Mouse (Mus musculus) forebrain, postnatal 0 days (tissue): ENCODE results near the gene Krtap6-1. TPM values are rescaled to one million over a fixed set of nuclear protein-coding genes. Genes with fewer than 3 reads are reported as not detected.
"Not testable (repeated sequence)": the region's sequence is repeated elsewhere in the genome, so short reads cannot be mapped to it uniquely, and the experiment has no call there.

ENCODE experiments used
- ATAC-seq: fragments of 200-750 bp; cut with Nextera tagmentation; 2 replicates; pipeline ENCODE4 v1.8.0; 2017; ENCODE audit warnings: mild to moderate bottlenecking, moderate library complexity
- DNase-seq: peaks from one replicate; pipeline ENCODE4 v3.0.0-alpha.2; 2015
- H3K27ac ChIP-seq: fragments of 300-500 bp; sonication (generic); 2 replicates; pipeline ENCODE4 v1.5.1; 2014; ENCODE audit warnings: low read depth, mild to moderate bottlenecking, antibody characterized with exemption, low read length, moderate library complexity, mixed read lengths
- H3K27me3 ChIP-seq: fragments of 300-500 bp; sonication (generic); 2 replicates; pipeline ENCODE4 v1.6.1; 2014; ENCODE audit warnings: mild to moderate bottlenecking, low read length, mixed read lengths; ENCODE audit not compliant: insufficient read depth
- H3K36me3 ChIP-seq: fragments of 300-500 bp; sonication (generic); 2 replicates; pipeline ENCODE4 v1.6.1; 2014; ENCODE audit warnings: mild to moderate bottlenecking, moderate library complexity; ENCODE audit not compliant: insufficient read depth
- H3K4me1 ChIP-seq: fragments of 300-500 bp; sonication (generic); 2 replicates; pipeline ENCODE4 v1.6.1; 2014; ENCODE audit warnings: antibody characterized with exemption; ENCODE audit not compliant: insufficient read depth
- H3K4me2 ChIP-seq: fragments of 300-500 bp; sonication (generic); 2 replicates; pipeline ENCODE4 v1.6.1; 2014; ENCODE audit warnings: low read depth, mild to moderate bottlenecking, moderate library complexity
- H3K4me3 ChIP-seq: fragments of 300-500 bp; sonication (generic); 2 replicates; pipeline ENCODE4 v1.5.1; 2014; ENCODE audit warnings: low read depth, low read length, mixed read lengths
- H3K9ac ChIP-seq: fragments of 300-500 bp; sonication (generic); 2 replicates; pipeline ENCODE4 v1.6.1; 2014; ENCODE audit warnings: mild to moderate bottlenecking
- H3K9me3 ChIP-seq: fragments of 300-500 bp; sonication (generic); 2 replicates; pipeline ENCODE4 v1.6.1; 2016; ENCODE audit warnings: low read length
- CTCF ChIP-seq: sonication (generic); IDR thresholded peaks from 2 replicates; pipeline ENCODE4 v1.5.1; 2016; ENCODE audit warnings: antibody characterized with exemption, control low read depth, low read depth
- WGBS: fragments of 180-500 bp; shearing (Covaris S2); extraction: QIAGEN DNeasy Blood & Tissue Kit; methylation state at CpG from one replicate; pipeline ENCODE4 v1.1.7; 2014; 5-methylcytosine and 5-hydroxymethylcytosine counted together
- polyA plus RNA-seq: library from polyadenylated mRNA; unstranded; fragments of >200 nt; fragmentation: Nextera tagmentation; extraction: Ambion mirVana; gene quantifications from 2 replicates; pipeline ENCODE4 v1.2.1, GENCODE M21; 2015
- total RNA-seq: library from RNA; depleted of rRNA; stranded (reverse); fragments of >200 nt; gene quantifications from 2 replicates; pipeline ENCODE4 v1.2.3, GENCODE M21; 2014; rRNA removed

Gene Krtap6-1
- total RNA-seq (not detected in 2 replicates), polyA plus RNA-seq (not detected in 2 replicates)

DNA sequence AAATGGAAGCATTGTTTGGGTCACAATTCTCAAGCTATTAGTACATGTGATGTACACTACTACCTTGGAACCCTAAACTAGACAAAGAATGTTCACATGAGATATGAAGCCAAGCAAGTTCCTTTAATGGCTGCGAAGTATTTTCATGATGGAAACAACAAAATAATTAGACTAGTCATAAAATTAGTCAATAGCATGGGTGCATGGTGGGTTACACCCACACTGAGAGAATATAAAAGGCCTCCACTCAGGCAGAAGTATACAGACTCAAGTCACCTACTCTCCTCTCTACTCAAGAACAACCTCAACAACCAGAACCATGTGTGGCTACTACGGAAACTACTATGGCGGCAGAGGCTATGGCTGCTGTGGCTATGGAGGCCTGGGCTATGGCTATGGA lies at the start of gene Krtap6-1:
Krtap6-1 (plus strand) TSS at position 301 of the 400 bp plus-strand sequence.
- not testable (repeated sequence) for H3K9me3 ChIP-seq, H3K27ac ChIP-seq, DNase-seq, H3K4me3 ChIP-seq, H3K4me1 ChIP-seq, ATAC-seq, H3K36me3 ChIP-seq, H3K4me2 ChIP-seq, H3K9ac ChIP-seq, H3K27me3 ChIP-seq
- WGBS = 93% methylated on average over 3 of the region's 3 CpGs

DNA sequence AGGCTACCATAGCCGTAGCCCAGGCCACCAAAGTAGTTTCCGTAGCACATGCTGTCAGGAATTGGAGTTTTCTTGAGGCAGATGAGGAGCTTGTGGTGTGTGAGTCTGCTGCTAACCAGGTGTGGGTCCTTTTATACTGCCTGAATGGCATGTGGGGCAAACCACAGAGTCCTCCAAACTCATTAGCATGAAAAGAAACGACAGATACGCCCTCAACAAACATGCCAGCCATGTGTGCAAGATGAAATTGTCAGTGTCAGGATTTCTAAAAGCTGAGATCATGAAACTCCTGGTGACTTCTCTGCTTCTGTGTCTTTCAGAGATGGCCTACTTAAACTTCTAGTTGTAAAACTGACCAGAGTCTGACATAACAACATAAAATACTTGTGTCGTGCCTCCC lies 20.8 kb upstream of the Krtap6-1 start, which contains the start of gene Krtap22-2:
Krtap22-2 (minus strand) TSS at position 101 of the 400 bp plus-strand sequence.
- no peak within 1 kb of the TSS for H3K4me3 ChIP-seq
- ATAC-seq = no peak
- TF ChIP-seq CTCF = no peak
- H3K27me3 ChIP-seq = no peaks in the 10 kb centered on the region
- H3K36me3 ChIP-seq = no peaks in the 10 kb centered on the region
- H3K4me2 ChIP-seq = no peak within 1 kb of the TSS
- DNase-seq = no peak
- no peaks in the 10 kb centered on the region for H3K9me3 ChIP-seq
- WGBS = 83% methylated on average over 5 of the region's 5 CpGs
- H3K4me1 ChIP-seq = no peaks in the 10 kb centered on the region
- H3K27ac ChIP-seq = no peak within 1 kb of the TSS
- H3K9ac ChIP-seq = no peak within 1 kb of the TSS

DNA sequence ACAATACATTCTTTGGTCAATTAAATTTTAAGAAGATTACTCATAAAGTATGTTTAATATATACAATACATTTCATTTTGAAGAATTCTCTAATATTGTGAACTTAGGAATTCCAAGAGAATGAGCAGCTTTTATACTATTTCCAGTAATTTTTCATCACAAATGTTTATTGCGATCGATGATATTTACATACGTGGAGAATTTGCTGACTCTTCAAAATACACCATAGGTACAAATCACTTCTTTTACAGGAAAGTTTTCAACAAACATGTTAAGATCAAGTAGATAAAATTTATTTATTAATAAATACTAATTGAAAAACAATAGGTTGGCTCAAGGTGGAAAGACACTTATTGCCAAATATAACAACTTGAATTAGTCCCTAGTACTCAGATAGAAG lies 17.5 kb upstream of the Krtap6-1 start:
- H3K4me3 ChIP-seq = no peak overlapping the region
- no peak overlapping the region for H3K9ac ChIP-seq
- TF ChIP-seq CTCF = no peak
- no peaks in the 10 kb centered on the region for H3K4me1 ChIP-seq
- ATAC-seq (no peak), DNase-seq (no peak)
- H3K27ac ChIP-seq = no peak overlapping the region
- no peaks in the 10 kb centered on the region for H3K36me3 ChIP-seq
- no peaks in the 10 kb centered on the region for H3K9me3 ChIP-seq
- H3K27me3 ChIP-seq = no peaks in the 10 kb centered on the region
- H3K4me2 ChIP-seq = no peak overlapping the region
- WGBS = 98% methylated on average over 3 of the region's 3 CpGs

DNA sequence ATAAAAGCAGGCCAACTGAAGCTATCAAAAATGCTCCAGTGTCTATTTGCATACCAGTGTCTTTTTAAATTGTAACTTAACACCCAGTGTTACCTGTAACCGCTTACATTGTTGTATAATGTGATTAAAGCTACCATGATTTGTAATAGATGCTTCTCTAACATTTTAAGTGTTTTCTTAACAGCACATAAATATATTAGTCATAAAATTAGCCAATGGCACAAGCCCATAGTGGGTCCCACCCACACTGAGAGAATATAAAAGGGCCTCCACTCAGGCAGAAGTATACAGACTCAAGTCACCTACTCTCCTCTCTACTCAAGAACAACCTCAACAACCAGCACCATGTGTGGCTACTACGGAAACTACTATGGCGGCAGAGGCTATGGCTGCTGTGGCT lies 16.5 kb upstream of the Krtap6-1 start, which contains the start of gene Gm10229:
Gm10229 (plus strand) TSS at position 301 of the 400 bp plus-strand sequence.
- H3K36me3 ChIP-seq, H3K27me3 ChIP-seq, H3K27ac ChIP-seq, H3K4me1 ChIP-seq, ATAC-seq, H3K4me3 ChIP-seq, DNase-seq, H3K4me2 ChIP-seq, H3K9me3 ChIP-seq, H3K9ac ChIP-seq: not testable (repeated sequence)
- 86% methylated on average over 1 of the region's 3 CpGs for WGBS

DNA sequence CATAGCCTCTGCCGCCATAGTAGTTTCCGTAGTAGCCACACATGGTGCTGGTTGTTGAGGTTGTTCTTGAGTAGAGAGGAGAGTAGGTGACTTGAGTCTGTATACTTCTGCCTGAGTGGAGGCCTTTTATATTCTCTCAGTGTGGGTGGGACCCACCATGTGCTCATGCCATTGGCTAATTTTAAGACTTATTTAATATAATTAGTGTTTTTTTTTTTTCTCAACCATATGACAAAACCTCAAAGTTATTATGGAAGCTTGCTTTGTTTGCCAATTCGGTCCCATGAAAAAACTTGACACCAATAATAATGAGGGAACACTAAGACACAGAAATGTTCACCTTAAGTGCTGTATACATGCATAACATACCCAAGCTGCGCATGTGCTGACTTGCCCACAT lies 9.9 kb downstream of the Krtap6-1 start, which contains the start of gene Gm10228:
Gm10228 (minus strand) TSS at position 101 of the 400 bp plus-strand sequence.
- DNase-seq, H3K27ac ChIP-seq, H3K27me3 ChIP-seq, H3K36me3 ChIP-seq, H3K4me2 ChIP-seq, H3K9me3 ChIP-seq, H3K9ac ChIP-seq, ATAC-seq, H3K4me3 ChIP-seq, H3K4me1 ChIP-seq: not testable (repeated sequence)
- 91% methylated on average over 2 of the region's 4 CpGs for WGBS

DNA sequence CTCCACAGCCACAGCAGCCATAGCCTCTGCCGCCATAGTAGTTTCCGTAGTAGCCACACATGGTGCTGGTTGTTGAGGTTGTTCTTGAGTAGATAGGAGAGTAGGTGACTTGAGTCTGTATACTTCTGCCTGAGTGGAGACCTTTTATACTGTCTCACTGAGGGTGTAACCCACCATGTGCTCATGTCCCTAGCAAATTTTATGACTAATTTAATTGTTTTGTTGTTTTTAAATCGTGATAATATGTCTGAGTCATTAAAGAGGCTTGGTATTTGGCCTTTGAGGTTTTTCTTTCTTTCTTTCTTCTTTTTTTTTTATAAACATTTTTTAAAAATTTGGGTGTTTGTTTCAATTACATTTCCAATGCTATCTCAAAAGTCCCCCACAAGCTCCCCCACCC lies 16.3 kb downstream of the Krtap6-1 start, which contains the start of gene Krtap6-5:
Krtap6-5 (minus strand) TSS at position 101 of the 400 bp plus-strand sequence.
- H3K9me3 ChIP-seq = no peaks in the 10 kb centered on the region
- no peaks in the 10 kb centered on the region for H3K27me3 ChIP-seq
- no peak within 1 kb of the TSS for H3K4me2 ChIP-seq
- ATAC-seq = no peak
- H3K36me3 ChIP-seq = no peaks in the 10 kb centered on the region
- no peak within 1 kb of the TSS for H3K9ac ChIP-seq
- TF ChIP-seq CTCF = no peak
- H3K27ac ChIP-seq = no peak within 1 kb of the TSS
- no peak for DNase-seq
- no peak within 1 kb of the TSS for H3K4me3 ChIP-seq
- no peaks in the 10 kb centered on the region for H3K4me1 ChIP-seq
- 90% methylated on average over 3 of the region's 3 CpGs for WGBS

DNA sequence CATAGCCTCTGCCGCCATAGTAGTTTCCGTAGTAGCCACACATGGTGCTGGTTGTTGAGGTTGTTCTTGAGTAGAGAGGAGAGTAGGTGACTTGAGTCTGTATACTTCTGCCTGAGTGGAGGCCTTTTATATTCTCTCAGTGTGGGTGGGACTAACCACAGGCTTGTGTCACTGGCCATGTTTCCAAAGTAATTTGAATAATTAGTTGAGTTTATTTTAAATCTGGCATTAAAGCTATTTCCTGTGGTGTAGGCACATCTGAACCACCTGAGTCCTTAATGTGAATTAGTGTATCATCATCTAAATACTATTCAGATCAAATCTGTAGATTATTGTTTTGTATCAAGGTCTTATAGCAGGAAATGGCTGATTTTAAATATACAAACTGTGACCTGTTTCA lies 32.4 kb downstream of the Krtap6-1 start, which contains the start of gene 1110025L11Rik:
1110025L11Rik (minus strand) TSS at position 101 of the 400 bp plus-strand sequence.
- not testable (repeated sequence) for DNase-seq, H3K36me3 ChIP-seq, H3K4me3 ChIP-seq, H3K9ac ChIP-seq, H3K4me2 ChIP-seq, H3K27me3 ChIP-seq, ATAC-seq, H3K9me3 ChIP-seq, H3K27ac ChIP-seq, H3K4me1 ChIP-seq
- no CpG with 5 or more reads among the region's 2 CpGs for WGBS

DNA sequence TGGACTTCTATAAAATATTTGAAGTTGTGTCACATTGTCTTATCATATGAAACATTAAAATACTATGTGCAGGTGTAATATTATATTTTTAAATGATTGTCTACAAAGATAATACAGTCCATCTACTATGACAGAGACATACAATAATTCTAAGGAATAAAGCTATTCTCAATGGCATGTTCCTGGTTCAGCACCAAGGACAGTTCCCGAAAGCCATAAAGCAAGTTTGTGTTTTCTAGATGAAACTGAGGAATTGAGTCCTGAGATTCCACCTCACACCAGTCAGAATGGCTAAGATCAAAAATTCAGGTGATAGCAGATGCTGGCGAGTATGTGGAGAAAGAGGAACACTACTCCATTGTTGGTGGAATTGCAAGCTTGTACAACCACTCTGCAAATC lies 39.5 kb downstream of the Krtap6-1 start:
- H3K27ac ChIP-seq, H3K9ac ChIP-seq, H3K4me1 ChIP-seq, H3K4me3 ChIP-seq, H3K9me3 ChIP-seq, H3K4me2 ChIP-seq, ATAC-seq, H3K36me3 ChIP-seq, DNase-seq, H3K27me3 ChIP-seq: not testable (repeated sequence)
- 75% methylated on average over 2 of the region's 2 CpGs for WGBS

Other genes starting within 250 kb of the Krtap6-1 start
- gene Gm20741, start 219.5 kb upstream of the Krtap6-1 start, total RNA-seq = not detected in 2 replicates
- not detected in 2 replicates for gene Gm20741, start 219.5 kb upstream of the Krtap6-1 start, polyA plus RNA-seq
- gene Krtap15, start 211.5 kb upstream of the Krtap6-1 start, total RNA-seq = not detected in 2 replicates
- gene Krtap15, start 211.5 kb upstream of the Krtap6-1 start, polyA plus RNA-seq = not detected in 2 replicates
- gene Krtap14, start 205.6 kb upstream of the Krtap6-1 start, total RNA-seq = not detected in 2 replicates
- gene Krtap14, start 205.6 kb upstream of the Krtap6-1 start, polyA plus RNA-seq = not detected in 2 replicates
- not detected in 2 replicates for gene Krtap19-1, start 162.3 kb upstream of the Krtap6-1 start, total RNA-seq
- gene Krtap19-1, start 162.3 kb upstream of the Krtap6-1 start, polyA plus RNA-seq = not detected in 2 replicates
- not detected in 2 replicates for gene Krtap19-2, start 157.4 kb upstream of the Krtap6-1 start, total RNA-seq
- not detected in 2 replicates for gene Krtap19-2, start 157.4 kb upstream of the Krtap6-1 start, polyA plus RNA-seq
- not detected in 2 replicates for gene Krtap19-3, start 153.7 kb upstream of the Krtap6-1 start, total RNA-seq
- gene Krtap19-3, start 153.7 kb upstream of the Krtap6-1 start, polyA plus RNA-seq = not detected in 2 replicates
- not detected in 2 replicates for gene Krtap19-4, start 146.6 kb upstream of the Krtap6-1 start, total RNA-seq
- gene Krtap19-4, start 146.6 kb upstream of the Krtap6-1 start, polyA plus RNA-seq = not detected in 2 replicates
- gene Krtap19-5, start 135.2 kb upstream of the Krtap6-1 start, total RNA-seq = not detected in 2 replicates
- not detected in 2 replicates for gene Krtap19-5, start 135.2 kb upstream of the Krtap6-1 start, polyA plus RNA-seq
- not detected in 2 replicates for gene Krtap19-9b, start 99.4 kb upstream of the Krtap6-1 start, total RNA-seq
- not detected in 2 replicates for gene Krtap19-9b, start 99.4 kb upstream of the Krtap6-1 start, polyA plus RNA-seq
- gene Krtap16-3, start 68.8 kb upstream of the Krtap6-1 start, total RNA-seq = not detected in 2 replicates
- gene Krtap16-3, start 68.8 kb upstream of the Krtap6-1 start, polyA plus RNA-seq = not detected in 2 replicates
- not detected in 2 replicates for gene Krtap22-2, start 20.9 kb upstream of the Krtap6-1 start, total RNA-seq
- not detected in 2 replicates for gene Krtap22-2, start 20.9 kb upstream of the Krtap6-1 start, polyA plus RNA-seq
- not detected in 2 replicates for gene Gm10229, start 16.4 kb upstream of the Krtap6-1 start, total RNA-seq
- gene Gm10229, start 16.4 kb upstream of the Krtap6-1 start, polyA plus RNA-seq = not detected in 2 replicates
- gene Gm10228, start 9.8 kb downstream of the Krtap6-1 start, total RNA-seq = not detected in 2 replicates
- gene Gm10228, start 9.8 kb downstream of the Krtap6-1 start, polyA plus RNA-seq = not detected in 2 replicates
- gene Krtap6-5, start 16.2 kb downstream of the Krtap6-1 start, total RNA-seq = not detected in 2 replicates
- not detected in 2 replicates for gene Krtap6-5, start 16.2 kb downstream of the Krtap6-1 start, polyA plus RNA-seq
- not detected in 2 replicates for gene 1110025L11Rik, start 32.3 kb downstream of the Krtap6-1 start, total RNA-seq
- gene 1110025L11Rik, start 32.3 kb downstream of the Krtap6-1 start, polyA plus RNA-seq = not detected in 2 replicates
- not detected in 2 replicates for gene Krtap6-3, start 52.3 kb downstream of the Krtap6-1 start, total RNA-seq
- not detected in 2 replicates for gene Krtap6-3, start 52.3 kb downstream of the Krtap6-1 start, polyA plus RNA-seq
- gene Gm6358, start 109.2 kb downstream of the Krtap6-1 start, total RNA-seq = not detected in 2 replicates
- gene Gm6358, start 109.2 kb downstream of the Krtap6-1 start, polyA plus RNA-seq = not detected in 2 replicates
- gene Gm10061, start 119.4 kb downstream of the Krtap6-1 start, total RNA-seq = not detected in 2 replicates
- not detected in 2 replicates for gene Gm10061, start 119.4 kb downstream of the Krtap6-1 start, polyA plus RNA-seq
- not detected in 2 replicates for gene Gm9789, start 126.3 kb downstream of the Krtap6-1 start, total RNA-seq
- not detected in 2 replicates for gene Gm9789, start 126.3 kb downstream of the Krtap6-1 start, polyA plus RNA-seq
- not detected in 2 replicates for gene Gm7735, start 137.8 kb downstream of the Krtap6-1 start, total RNA-seq
- gene Gm7735, start 137.8 kb downstream of the Krtap6-1 start, polyA plus RNA-seq = not detected in 2 replicates
- not detected in 2 replicates for gene 1110057P08Rik, start 143.0 kb downstream of the Krtap6-1 start, total RNA-seq
- not detected in 2 replicates for gene 1110057P08Rik, start 143.0 kb downstream of the Krtap6-1 start, polyA plus RNA-seq
- gene Krtap20-2, start 174.2 kb downstream of the Krtap6-1 start, total RNA-seq = not detected in 2 replicates
- gene Krtap20-2, start 174.2 kb downstream of the Krtap6-1 start, polyA plus RNA-seq = not detected in 2 replicates